Mouse (Mus musculus): Measurements from ENCODE around the gene 9130230L23Rik.

- no peak for TF ChIP-seq GATA1 (IDR thresholded peaks at IDR 0.05; ENCODE audit: low read length)
- no peak for TF ChIP-seq TAL1 (IDR thresholded peaks at IDR 0.05; ENCODE audit: low read length)
Measured at GRCm38 (mm10) chr5:66005041-66005678, 1.1 kb upstream of the 9130230L23Rik start.
